Mouse (Mus musculus) ES-Bruce4 (cell line): ENCODE measurements around the gene Anxa4.

Experiments
- CTCF ChIP-seq: IDR thresholded peaks from one replicate; pipeline ENCODE4 v1.8.1; 2011; ENCODE audit warnings: low read depth, low read length
- POLR2A ChIP-seq: IDR thresholded peaks from one replicate; pipeline ENCODE4 v1.8.1; 2011; ENCODE audit warnings: low read length; ENCODE audit not compliant: insufficient read depth

DNA sequence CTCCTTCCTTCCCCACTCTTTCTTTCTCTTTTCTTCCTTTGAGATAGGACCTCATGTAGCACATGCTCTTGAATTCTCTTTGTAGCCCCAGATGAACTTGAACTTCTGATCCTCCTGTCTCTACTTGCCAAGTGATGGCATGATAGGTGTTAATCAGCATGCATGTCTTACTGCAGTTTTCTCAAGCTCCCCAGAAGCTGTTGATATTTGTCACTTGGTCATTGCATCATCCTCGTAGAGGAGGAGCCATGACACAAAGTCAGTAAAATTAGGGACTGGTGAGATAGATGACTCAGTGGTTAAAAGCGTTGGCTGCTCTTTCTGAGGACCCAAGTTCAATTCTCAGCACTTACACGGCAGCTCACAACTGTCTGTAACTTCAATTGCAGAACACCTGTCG lies 19.5 kb upstream of the Anxa4 start:
- no peak for TF ChIP-seq CTCF
- no peak for TF ChIP-seq POLR2A
